Mouse (Mus musculus) thymus, adult 2 months (tissue): ENCODE measurements around the gene Spdye4c.

ENCODE experiments used
- CTCF ChIP-seq: fragments of 200-500 bp; IDR thresholded peaks from 2 replicates; pipeline ENCODE4 v1.5.1; 2012; ENCODE audit warnings: mild to moderate bottlenecking, control low read depth, low read length, moderate library complexity, borderline replicate concordance; ENCODE audit not compliant: control insufficient read depth, poor library complexity, insufficient read depth; ENCODE audit errors: extremely low read depth
- POLR2A ChIP-seq: fragments of 200-500 bp; IDR thresholded peaks from 2 replicates; pipeline ENCODE4 v1.6.1; 2012; ENCODE audit warnings: mild to moderate bottlenecking, low read length, control low read depth, moderate library complexity; ENCODE audit not compliant: control insufficient read depth, poor library complexity, insufficient read depth; ENCODE audit errors: extremely low read depth

- TF ChIP-seq POLR2A (no peak), CTCF (no peak)
These were observed 18.0 kb upstream of the Spdye4c start for GRCm38 (mm10) chr2:128572726-128573624.
